In genomic region chr5:127374251-127374650, GRCm38 (mm10) we compare ENCODE assay signal across 13 mouse cellular contexts.
DNase-seq lines count a peak whose midpoint lies in the region; ATAC-seq and TF ChIP-seq lines count a peak whose summit lies in the region.
"Had no signal": no experiment of that assay in that cellular context is flagged by ENCODE, and none has a peak within 500 bp of the region (broad histone marks: within the 10 kb centered on the region; RNA-seq: fewer than 3 reads in every experiment).

No protein-coding gene starts in this region.

- H3K9ac ChIP-seq in kidney, embryonic 15.5 days: no peak overlapping the region
- no peak overlapping the region for H3K9ac ChIP-seq in embryonic facial prominence, embryonic 15.5 days
- H3K9ac ChIP-seq in heart, embryonic 15.5 days: no peak overlapping the region
- H3K9ac ChIP-seq: limb, embryonic 13.5 days had no signal

- no peak overlapping the region for H3K27ac ChIP-seq in kidney, embryonic 15.5 days
- 0 out of 2 replicates have a peak overlapping the region, but pooled peaks have one; percentile 55 for H3K27ac ChIP-seq in embryonic facial prominence, embryonic 15.5 days (replicated peaks)
- no peak overlapping the region for H3K27ac ChIP-seq in heart, embryonic 15.5 days
- no peak overlapping the region for H3K27ac ChIP-seq in thymus, adult 2 months (ENCODE audit: control insufficient read depth, insufficient read depth, low read length)
- H3K27ac ChIP-seq: limb, embryonic 13.5 days had no signal

- no peak overlapping the region for H3K4me3 ChIP-seq in kidney, embryonic 15.5 days (replicated peaks)
- H3K4me3 ChIP-seq in embryonic facial prominence, embryonic 15.5 days (replicated peaks): no peak overlapping the region
- H3K4me3 ChIP-seq in heart, embryonic 15.5 days: no peak overlapping the region
- no peak overlapping the region for H3K4me3 ChIP-seq in thymus, adult 2 months (ENCODE audit: control insufficient read depth, insufficient read depth, low read length)
- H3K4me3 ChIP-seq: limb, embryonic 13.5 days had no signal

- DNase-seq in kidney, postnatal 10 days: no peak
- peak; percentile 69 for DNase-seq in lung, postnatal 10 days
- no peak for DNase-seq in spleen, postnatal 4 days (ENCODE audit: low spot score in 2 of 2)
- DNase-seq in cerebellum, adult 11 months: no peak
- DNase-seq in thymus, adult 2 months: no peak
- DNase-seq: cerebellum, postnatal 25 days had no signal

- H3K4me1 ChIP-seq in kidney, embryonic 15.5 days: no peaks in the 10 kb centered on the region
- peaks cover 52% of the 10 kb centered on the region for H3K4me1 ChIP-seq in embryonic facial prominence, embryonic 15.5 days
- 0 out of 2 replicates have a peak, but pooled peaks cover 3% of the 10 kb centered on the region for H3K4me1 ChIP-seq in heart, embryonic 15.5 days (replicated peaks)
- H3K4me1 ChIP-seq in thymus, adult 2 months (replicated peaks; ENCODE audit: control insufficient read depth, insufficient read depth, low read length): no peaks in the 10 kb centered on the region

- 50% methylated on average over 9 of the region's 9 CpGs for WGBS in kidney, embryonic 15.5 days
- WGBS in embryonic facial prominence, embryonic 15.5 days: 37% methylated on average over 9 of the region's 9 CpGs
- 58% methylated on average over 9 of the region's 9 CpGs for WGBS in heart, embryonic 15.5 days
- WGBS in thymus, adult 2 months: 82% methylated on average over 9 of the region's 9 CpGs

- no peaks in the 10 kb centered on the region for H3K27me3 ChIP-seq in kidney, embryonic 15.5 days
- H3K27me3 ChIP-seq in embryonic facial prominence, embryonic 15.5 days: no peaks in the 10 kb centered on the region
- H3K27me3 ChIP-seq in heart, embryonic 15.5 days: no peaks in the 10 kb centered on the region
- H3K27me3 ChIP-seq in thymus, adult 2 months (ENCODE audit: control insufficient read depth, insufficient read depth, low read length): no peaks in the 10 kb centered on the region
- H3K27me3 ChIP-seq: limb, embryonic 13.5 days had no signal

- no peak for TF ChIP-seq POLR2A in thymus, adult 2 months (IDR thresholded peaks at IDR 0.05; ENCODE audit: control insufficient read depth, extremely low read depth, insufficient read depth, low read length, poor library complexity)

- no peak overlapping the region for H3K4me2 ChIP-seq in kidney, embryonic 15.5 days
- H3K4me2 ChIP-seq in embryonic facial prominence, embryonic 15.5 days (replicated peaks): no peak overlapping the region
- no peak overlapping the region for H3K4me2 ChIP-seq in heart, embryonic 15.5 days
- H3K4me2 ChIP-seq: limb, embryonic 13.5 days had no signal

- no peaks in the 10 kb centered on the region for H3K9me3 ChIP-seq in kidney, embryonic 15.5 days (replicated peaks)
- 0 out of 2 replicates have a peak, but pooled peaks cover 4% of the 10 kb centered on the region for H3K9me3 ChIP-seq in embryonic facial prominence, embryonic 15.5 days (replicated peaks)
- no peaks in the 10 kb centered on the region for H3K9me3 ChIP-seq in heart, embryonic 15.5 days (replicated peaks)

- no peak for TF ChIP-seq CTCF in thymus, adult 2 months (IDR thresholded peaks at IDR 0.05; ENCODE audit: borderline replicate concordance, control insufficient read depth, extremely low read depth, insufficient read depth, low read length, poor library complexity)

- ATAC-seq in kidney, embryonic 15.5 days (replicated peaks; ENCODE audit: low FRiP score): 0 out of 2 replicates have a peak, but pooled peaks have one; percentile 18
- ATAC-seq in embryonic facial prominence, embryonic 15.5 days (ENCODE audit: insufficient number of reproducible peaks, low FRiP score, low TSS enrichment, low read depth): no peak
- 0 out of 2 replicates have a peak, but pooled peaks have one; percentile 36 for ATAC-seq in heart, embryonic 15.5 days (replicated peaks; ENCODE audit: insufficient number of reproducible peaks, insufficient read depth, low FRiP score, low read depth)
- ATAC-seq: forebrain, embryonic 14.5 days; inflammation-experienced regulatory T-cells, adult 6 months; midbrain, embryonic 16.5 days had no signal

- no peaks in the 10 kb centered on the region for H3K36me3 ChIP-seq in kidney, embryonic 15.5 days
- no peaks in the 10 kb centered on the region for H3K36me3 ChIP-seq in embryonic facial prominence, embryonic 15.5 days
- no peaks in the 10 kb centered on the region for H3K36me3 ChIP-seq in heart, embryonic 15.5 days
- H3K36me3 ChIP-seq in thymus, adult 2 months (ENCODE audit: control insufficient read depth, insufficient read depth, low read length): no peaks in the 10 kb centered on the region
- H3K36me3 ChIP-seq: limb, embryonic 13.5 days had no signal
